Mouse (Mus musculus) right cerebral cortex, adult 2 months (tissue): ENCODE measurements around the gene Esp22.
"Not testable (repeated sequence)": the region's sequence is repeated elsewhere in the genome, so short reads cannot be mapped to it uniquely, and the experiment has no call there.

Source experiments
- DNase-seq, 2 experiments: peaks; one replicate each; pipeline ENCODE4 v3.0.0; 2021 to 2022; ENCODE audit warnings: low spot score in 2 of 2

Esp22 gene

GRCm38 (mm10) chr17:39095034-39095433, at the start of gene Esp22:
TSS of gene Esp22 (plus strand) at chr17:39095334.
- DNase-seq = no peak

- DNase-seq = no peak
Observed at GRCm38 (mm10) chr17:39063641-39064040, 31.5 kb upstream of the Esp22 start.

GRCm38 (mm10) chr17:39076937-39077336, 18.2 kb upstream of the Esp22 start, which contains the start of gene Esp23:
TSS of gene Esp23 (minus strand) at chr17:39077037.
- DNase-seq = no peak

- DNase-seq = not testable (repeated sequence)
Observed at GRCm38 (mm10) chr17:39107126-39107525, 12.0 kb downstream of the Esp22 start.

- DNase-seq = not testable (repeated sequence)
Observed at GRCm38 (mm10) chr17:39129156-39129555, 34.0 kb downstream of the Esp22 start.
